Mouse (Mus musculus) G1E (cell line): Measurements from ENCODE around the gene Rasgrp2.

Source experiments
- CTCF ChIP-seq: IDR thresholded peaks from 2 replicates; pipeline ENCODE4 v1.5.1; 2012; ENCODE audit warnings: low read depth, low read length, inconsistent platforms, mixed read lengths
- GATA1 ChIP-seq: IDR thresholded peaks from 2 replicates; pipeline ENCODE4 v1.6.1; 2012; ENCODE audit warnings: borderline replicate concordance, low read length, inconsistent platforms, mixed read lengths

GRCm38 (mm10) chr19:6363411-6364240 is 35.5 kb upstream of the Rasgrp2 start, which contains the start of gene Sf1:
- TF ChIP-seq CTCF (no peak), GATA1 (no peak)
